Mouse (Mus musculus) B cell, adult (primary cell): ENCODE results near the gene Cfap57. TPM values are rescaled to one million over a fixed set of nuclear protein-coding genes. Genes with fewer than 3 reads are reported as not detected.

ENCODE experiments used
- total RNA-seq: library from RNA; stranded (reverse); gene quantifications from 4 replicates; pipeline ENCODE4 v1.2.4, GENCODE M21; 2023; ENCODE audit not compliant: inconsistent age

The Cfap57 gene
- total RNA-seq, result not detected in 4 replicates

DNA sequence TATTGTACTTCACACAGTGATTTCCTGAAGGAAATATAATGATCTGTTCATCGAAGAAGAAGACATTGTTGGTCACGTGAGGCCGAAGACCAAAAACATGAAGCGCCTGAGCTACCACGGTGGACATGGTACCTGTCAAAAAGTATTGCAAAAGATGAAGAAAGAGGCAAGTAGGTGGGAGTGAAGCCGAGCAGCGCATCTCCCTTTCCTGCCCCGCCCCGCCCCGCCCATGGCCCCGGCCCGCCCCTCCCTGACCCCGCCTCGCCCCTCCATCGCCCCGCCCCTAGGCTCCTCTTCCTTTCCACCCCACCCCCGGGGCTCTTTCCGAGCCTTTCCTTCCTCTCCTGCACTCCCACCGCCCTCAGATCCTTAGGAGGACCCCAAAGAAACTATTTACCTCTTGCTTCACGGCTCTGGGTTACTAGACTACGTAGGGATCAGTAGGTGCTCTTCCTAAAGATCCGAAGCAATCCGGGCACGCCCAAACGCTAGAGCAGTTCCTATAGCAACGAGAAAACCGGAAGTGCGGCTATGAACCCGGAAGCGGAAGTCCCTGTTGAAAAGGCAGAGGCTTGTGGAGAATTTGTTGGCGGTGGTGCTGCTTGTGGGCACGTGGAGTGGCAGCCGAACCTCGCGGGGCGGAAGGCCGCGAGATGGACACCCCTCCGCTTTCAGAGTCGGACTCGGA is at the start of gene Cfap57, which contains the start of gene Ebna1bp2:
TSS of gene Cfap57 (minus strand) at position 499 of the 688 bp plus-strand sequence.
TSS of gene Ebna1bp2 (plus strand) at position 521 of the 688 bp plus-strand sequence.

DNA sequence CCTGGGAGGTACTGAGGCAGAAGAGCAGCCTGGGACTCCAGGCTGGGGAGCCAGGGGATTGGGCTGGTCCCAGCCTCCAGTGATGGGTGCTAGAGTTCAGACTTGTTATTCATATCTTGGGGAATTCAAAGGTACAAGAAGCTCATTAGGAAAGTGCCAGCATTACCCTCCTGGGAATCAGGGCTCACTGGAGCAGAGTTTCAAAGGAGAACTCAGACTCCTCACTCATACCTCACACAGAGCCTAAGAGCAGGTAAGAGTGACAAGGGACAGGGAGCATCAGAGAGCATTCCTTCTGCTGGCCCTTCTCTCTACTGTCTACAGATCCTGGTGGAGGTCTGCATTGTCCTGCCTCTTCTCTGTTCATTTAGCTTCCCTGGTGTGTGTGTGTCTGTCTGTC is 38.1 kb upstream of the Cfap57 start, which contains the start of gene Olfr62:
TSS of gene Olfr62 (plus strand) at position 301 of the 400 bp plus-strand sequence.

DNA sequence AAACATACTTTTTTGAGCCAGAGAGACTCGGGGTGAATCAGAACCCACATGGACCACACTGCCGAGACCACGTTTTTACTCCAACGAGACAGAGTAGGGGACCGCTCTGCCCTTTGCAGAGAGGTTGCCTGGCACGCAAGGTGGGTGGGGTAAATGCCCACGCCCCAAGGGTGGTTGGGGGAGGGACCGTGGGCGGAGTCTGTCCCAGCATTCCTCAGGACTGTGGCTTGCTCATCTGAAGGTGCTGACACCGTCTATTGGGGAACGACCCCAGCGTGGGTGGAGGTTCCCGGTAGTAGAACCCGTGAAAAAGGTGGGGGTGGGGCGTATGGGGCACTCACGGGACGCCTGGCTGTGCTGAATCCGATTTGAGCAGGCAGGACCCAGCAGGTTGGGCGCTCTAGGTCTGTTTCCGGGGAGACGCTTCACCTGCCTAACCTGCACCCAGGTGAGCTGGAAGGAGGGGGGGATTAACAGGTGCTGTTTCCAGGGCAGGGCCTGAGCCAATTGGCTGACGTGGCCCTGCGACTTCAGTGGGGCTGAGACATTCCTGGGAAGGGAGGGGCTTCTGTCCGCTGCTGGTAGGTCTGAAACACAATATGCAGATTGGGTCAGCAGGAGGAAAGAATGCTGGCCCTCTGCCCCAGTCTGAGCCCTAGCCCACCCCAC is 76.9 kb downstream of the Cfap57 start, which contains the start of gene Tmem125:
TSS of gene Tmem125 (minus strand) at position 453 of the 669 bp plus-strand sequence.

DNA sequence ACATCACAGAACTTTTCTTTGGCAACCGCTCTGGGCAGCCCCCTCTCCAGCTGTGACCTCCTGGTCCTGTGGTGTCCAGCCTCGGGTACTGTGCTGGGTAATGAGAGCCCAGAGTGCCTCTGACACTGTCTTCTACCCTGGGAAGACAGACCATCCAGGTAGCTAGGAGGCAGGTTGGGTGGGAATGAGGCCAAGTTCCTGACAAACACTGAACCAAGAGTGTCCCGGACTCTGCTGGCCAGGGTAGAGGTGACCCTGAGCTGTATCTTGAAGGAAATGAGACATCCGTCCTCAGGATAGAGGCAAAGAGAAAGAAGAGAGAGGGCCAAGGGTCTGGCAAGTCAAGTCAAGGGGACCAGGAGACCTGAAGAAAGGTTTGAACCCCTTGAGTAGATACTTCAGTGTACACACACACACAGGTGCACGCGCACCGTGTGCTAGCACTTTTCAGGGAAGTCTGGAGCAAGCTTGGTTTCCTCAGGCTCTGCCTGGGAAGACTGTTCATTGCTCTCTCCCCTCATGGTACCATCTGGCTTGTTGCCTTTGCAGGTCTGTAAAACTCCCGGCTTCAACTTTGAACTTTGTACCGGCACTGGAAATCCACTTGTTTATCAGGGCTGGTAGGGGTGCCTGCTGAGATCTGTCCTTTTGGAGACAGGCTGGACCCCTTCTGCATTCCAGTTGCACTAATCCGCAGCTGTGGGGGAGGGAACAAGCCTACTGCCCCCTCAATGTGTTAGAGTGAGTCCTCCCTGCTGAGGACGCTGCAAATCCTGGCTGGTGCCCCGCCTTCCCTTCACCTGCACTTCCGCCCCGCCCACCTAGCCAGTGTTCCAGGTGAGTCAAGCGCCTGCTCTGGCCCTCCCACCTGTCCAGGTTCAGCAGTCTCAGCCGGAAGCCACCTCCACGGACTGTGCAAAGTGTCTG is 93.9 kb downstream of the Cfap57 start, which contains the start of gene 2610528J11Rik:
TSS of gene 2610528J11Rik (plus strand) at position 592 of the 927 bp plus-strand sequence.

Other genes starting within 250 kb of the Cfap57 start
- gene Szt2, start 211.5 kb downstream of the Cfap57 start, total RNA-seq, result 74.7 to 86.3 TPM (median 81.4 TPM) in 4 replicates
- gene Med8, start 211.4 kb downstream of the Cfap57 start, total RNA-seq, result 59.3 to 73.0 TPM (median 65.8 TPM) in 4 replicates
- gene Elovl1, start 192.7 kb downstream of the Cfap57 start, total RNA-seq, result 40.6 to 47.7 TPM (median 46.2 TPM) in 4 replicates
- 3.7 to 8.8 TPM (median 5.3 TPM) in 4 replicates for gene Cdc20, start 183.4 kb downstream of the Cfap57 start, total RNA-seq
- not detected in 4 replicates for gene Mpl, start 163.3 kb downstream of the Cfap57 start, total RNA-seq
- not detected in 4 replicates for gene Tie1, start 130.7 kb downstream of the Cfap57 start, total RNA-seq
- not detected in 4 replicates for gene 2610528J11Rik, start 93.8 kb downstream of the Cfap57 start, total RNA-seq
- not detected in 4 replicates for gene Tmem125, start 76.7 kb downstream of the Cfap57 start, total RNA-seq
- gene Ebna1bp2, start within 50 bp of the Cfap57 start, total RNA-seq, result 70.4 to 76.0 TPM (median 72.8 TPM) in 4 replicates
- gene Olfr62, start 38.2 kb upstream of the Cfap57 start, total RNA-seq, result not detected in 4 replicates
- not detected in 4 replicates for gene Olfr1342, start 72.0 kb upstream of the Cfap57 start, total RNA-seq
- gene Olfr1341, start 82.7 kb upstream of the Cfap57 start, total RNA-seq, result not detected in 4 replicates
- not detected in 4 replicates for gene Olfr1340, start 99.4 kb upstream of the Cfap57 start, total RNA-seq
- not detected in 4 replicates for gene Olfr1339, start 111.4 kb upstream of the Cfap57 start, total RNA-seq
- gene Olfr1338, start 138.0 kb upstream of the Cfap57 start, total RNA-seq, result not detected in 4 replicates
- not detected in 4 replicates for gene Olfr1337, start 161.8 kb upstream of the Cfap57 start, total RNA-seq
- not detected in 4 replicates for gene Olfr1335, start 189.2 kb upstream of the Cfap57 start, total RNA-seq
- gene Olfr1333, start 215.5 kb upstream of the Cfap57 start, total RNA-seq, result not detected in 4 replicates
- not detected in 4 replicates for gene Olfr1331, start 243.9 kb upstream of the Cfap57 start, total RNA-seq